Mouse (Mus musculus) liver, embryonic 14.5 days (tissue): ENCODE data around the gene Tm6sf1.

Source experiments
- CTCF ChIP-seq: IDR thresholded peaks from 2 replicates; pipeline ENCODE4 v1.5.1; 2016; ENCODE audit warnings: antibody characterized with exemption, low read depth, control low read depth
- EP300 ChIP-seq: IDR thresholded peaks from 2 replicates; pipeline ENCODE4 v1.6.1; 2016; ENCODE audit warnings: antibody characterized with exemption, low read depth

DNA sequence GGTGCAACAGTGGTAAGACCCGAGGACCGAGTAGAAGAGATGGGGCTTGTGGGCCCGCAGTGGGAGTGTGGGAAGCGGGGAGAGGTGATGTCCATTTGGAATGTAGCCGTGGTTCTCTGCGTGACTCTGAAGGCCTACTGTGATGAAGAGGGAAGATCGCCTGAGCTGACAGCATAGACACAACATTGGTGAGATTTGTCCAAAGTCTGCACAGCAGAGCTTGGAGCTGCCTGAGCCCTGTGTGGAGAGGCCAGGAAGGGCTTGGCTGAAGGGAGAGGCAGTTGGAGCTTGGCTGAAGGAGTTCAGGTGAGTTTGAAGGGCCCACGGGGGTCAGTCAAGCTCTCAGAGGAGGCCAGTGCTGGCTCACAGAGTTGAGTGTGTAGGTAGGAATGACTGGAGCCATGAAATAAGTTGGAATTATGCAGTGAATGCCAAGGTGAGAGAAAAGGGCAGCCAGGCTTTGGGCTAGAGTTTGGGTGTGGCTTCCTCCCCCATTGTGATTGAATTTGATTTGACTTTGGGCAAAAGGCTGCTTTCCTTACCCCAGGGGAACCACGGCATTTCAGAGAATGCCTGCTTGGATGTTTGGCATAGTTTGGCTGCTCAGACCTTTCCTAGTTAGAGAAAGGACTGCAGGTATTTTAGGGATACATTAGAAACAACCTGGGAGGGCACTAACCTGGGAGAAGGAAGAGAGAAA lies 8.6 kb downstream of the Tm6sf1 start:
- TF ChIP-seq CTCF (no peak), EP300 (no peak)
